Comparison of ENCODE assay signal across 16 mouse cellular contexts in the genomic region with DNA sequence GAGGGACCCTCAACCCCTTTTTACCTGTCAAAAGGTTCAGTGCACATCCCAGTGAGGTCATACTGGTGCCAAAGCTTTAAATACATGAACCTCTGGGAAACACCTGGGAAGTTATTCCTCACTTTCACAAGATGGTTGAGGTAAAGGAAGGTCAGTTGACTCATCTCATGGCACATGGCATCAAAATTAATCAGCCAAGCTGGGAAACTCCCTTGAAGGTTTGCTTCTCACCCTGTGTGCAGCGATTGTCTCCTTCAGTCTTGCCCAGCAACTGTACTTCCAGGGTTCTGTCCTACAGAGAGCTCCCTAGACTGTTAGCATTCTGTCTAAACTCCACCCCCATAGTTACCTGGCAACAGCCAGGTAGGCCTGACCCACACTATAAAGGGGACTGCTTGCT. TPM values are rescaled to one million over a fixed set of nuclear protein-coding genes. Genes with fewer than 3 reads are reported as not detected.
"Had no signal": no experiment of that assay in that cellular context is flagged by ENCODE, and none has a peak within 500 bp of the region (broad histone marks: within the 10 kb centered on the region; RNA-seq: fewer than 3 reads in every experiment).

No protein-coding gene starts in this region.

- H3K27ac ChIP-seq: intestine, embryonic 15.5 days; kidney, embryonic 15.5 days; limb, embryonic 15.5 days; liver, embryonic 12.5 days; lung, embryonic 15.5 days; midbrain, embryonic 12.5 days; neural tube, embryonic 13.5 days had no signal

- H3K4me2 ChIP-seq: intestine, embryonic 15.5 days; kidney, embryonic 15.5 days; limb, embryonic 15.5 days; liver, embryonic 12.5 days; lung, embryonic 15.5 days; midbrain, embryonic 12.5 days; neural tube, embryonic 13.5 days had no signal

- H3K4me3 ChIP-seq: intestine, embryonic 15.5 days; kidney, embryonic 15.5 days; limb, embryonic 15.5 days; liver, embryonic 12.5 days; lung, embryonic 15.5 days; midbrain, embryonic 12.5 days; neural tube, embryonic 13.5 days had no signal

- DNase-seq: kidney, adult 2 months; kidney, postnatal 25 days; lung, postnatal 14 days; right cerebral cortex, postnatal 14 days had no signal

- H3K27me3 ChIP-seq: intestine, embryonic 15.5 days; kidney, embryonic 15.5 days; limb, embryonic 15.5 days; liver, embryonic 12.5 days; lung, embryonic 15.5 days; midbrain, embryonic 12.5 days; neural tube, embryonic 13.5 days had no signal

- H3K36me3 ChIP-seq: intestine, embryonic 15.5 days had no signal

- H3K9ac ChIP-seq: intestine, embryonic 15.5 days; kidney, embryonic 15.5 days; limb, embryonic 15.5 days; liver, embryonic 12.5 days; lung, embryonic 15.5 days; midbrain, embryonic 12.5 days; neural tube, embryonic 13.5 days had no signal

- ATAC-seq: intestine, embryonic 15.5 days; liver, embryonic 12.5 days; midbrain, embryonic 16.5 days had no signal

- H3K4me1 ChIP-seq: limb, embryonic 15.5 days had no signal

- H3K9me3 ChIP-seq: intestine, embryonic 15.5 days; kidney, embryonic 15.5 days; limb, embryonic 15.5 days; liver, embryonic 12.5 days; lung, embryonic 15.5 days; midbrain, embryonic 12.5 days; neural tube, embryonic 13.5 days had no signal

RNA-seq across cellular contexts. Expression of a gene that starts 39.1 kb away (rescaled TPM):
- polyA plus RNA-seq: intestine, embryonic 15.5 days; kidney, adult 2 months; kidney, embryonic 15.5 days; limb, embryonic 11.5 days; limb, embryonic 15.5 days; liver, embryonic 12.5 days; liver, embryonic 16.5 days; lung, embryonic 15.5 days; midbrain, embryonic 12.5 days; midbrain, embryonic 16.5 days; neural tube, embryonic 13.5 days; spleen, adult 2 months; urinary bladder, adult 2 months had no signal
